Mouse (Mus musculus): ENCODE measurements around the gene Mfsd8. TPM values are rescaled to one million over a fixed set of nuclear protein-coding genes. Genes with fewer than 3 reads are reported as not detected.

The Mfsd8 gene
- total RNA-seq (2023; ENCODE audit: inconsistent age): 13.6 to 15.6 TPM (median 14.7 TPM) in 4 replicates

DNA sequence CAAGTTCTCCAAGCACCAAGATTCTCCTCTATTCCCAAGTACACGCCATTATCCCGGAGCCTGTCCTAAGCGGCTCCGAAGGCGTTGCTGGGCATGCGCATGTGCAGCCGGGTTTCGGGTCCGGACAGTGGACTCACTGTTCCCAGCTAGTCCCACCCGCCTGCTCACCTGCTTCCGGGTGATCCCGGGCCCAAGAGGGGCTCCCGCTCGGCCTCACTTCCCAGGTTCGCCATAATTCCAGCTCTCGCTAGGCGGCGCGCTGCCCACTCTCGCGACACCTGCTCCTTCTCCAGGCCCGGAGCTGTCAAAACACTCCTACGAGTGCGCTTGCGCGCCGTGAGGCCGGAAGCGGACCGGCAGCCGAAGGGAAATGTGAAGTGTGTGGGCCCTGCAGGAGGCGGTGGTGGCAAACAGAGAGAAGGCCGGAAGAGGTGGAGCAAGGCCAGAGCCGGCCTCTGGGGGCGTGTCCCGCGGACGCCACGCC is at the start of gene Mfsd8:
Mfsd8 (minus strand) TSS at position 414 of the 484 bp plus-strand sequence.

DNA sequence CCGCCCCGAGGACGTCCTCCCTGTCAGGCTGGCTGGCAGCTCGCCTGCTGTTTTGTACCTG is 101 bp upstream of the Mfsd8 start, which contains the start of gene Abhd18:
Abhd18 (plus strand) TSS at position 14 of the 61 bp plus-strand sequence.

DNA sequence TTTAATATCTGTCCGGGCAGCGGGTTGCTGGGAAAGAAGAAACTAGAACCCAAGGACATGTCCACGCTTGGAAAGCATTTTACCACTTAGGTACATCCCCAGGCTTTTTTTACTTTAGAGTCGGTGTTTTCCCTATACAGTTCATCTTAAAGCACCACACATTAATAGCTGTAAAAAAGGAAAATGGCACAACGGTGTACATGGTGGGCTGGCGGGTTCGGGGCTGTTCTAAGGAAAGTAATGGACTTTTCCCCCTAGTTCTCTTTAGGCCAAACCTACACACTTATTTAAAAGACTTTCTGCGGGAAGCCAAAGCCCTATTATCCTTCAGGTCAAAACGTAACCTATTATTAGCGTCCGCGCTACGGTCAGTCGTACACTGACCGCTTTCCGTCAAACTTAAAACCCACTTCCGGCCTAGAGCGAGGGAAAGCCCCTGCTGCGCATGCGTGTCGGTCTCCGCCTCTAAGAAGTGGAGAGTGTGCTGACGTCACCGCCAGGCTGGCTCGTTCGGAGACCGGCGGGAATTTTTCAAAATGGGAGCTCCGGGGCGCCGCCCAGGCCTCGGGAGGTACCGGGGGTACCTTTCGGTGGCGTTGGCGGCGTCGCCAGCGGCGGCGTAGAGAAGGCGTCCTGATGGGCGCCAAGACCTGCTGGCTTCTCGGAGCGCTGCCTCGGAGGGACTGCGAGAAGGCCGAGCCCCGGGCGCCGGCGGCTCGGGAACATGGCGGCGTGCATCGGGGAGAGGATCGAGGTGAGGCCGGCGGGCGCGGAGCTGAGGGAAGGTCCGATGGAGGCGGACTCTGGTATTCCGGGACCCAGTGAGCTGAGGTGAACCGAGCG is 46.9 kb downstream of the Mfsd8 start, which contains the start of gene Plk4:
Plk4 (plus strand) TSS at position 490 of the 843 bp plus-strand sequence.

Other genes starting within 250 kb of the Mfsd8 start
- not detected in 4 replicates for gene Slc25a31, start 138.0 kb downstream of the Mfsd8 start, total RNA-seq (2023; ENCODE audit: inconsistent age)
- gene Hspa4l, start 102.4 kb downstream of the Mfsd8 start, total RNA-seq (2023; ENCODE audit: inconsistent age): 6.7 to 12.8 TPM (median 10.0 TPM) in 4 replicates
- 21.0 to 35.0 TPM (median 28.7 TPM) in 4 replicates for gene Plk4, start 46.9 kb downstream of the Mfsd8 start, total RNA-seq (2023; ENCODE audit: inconsistent age)
- gene Abhd18, start 84 bp upstream of the Mfsd8 start, total RNA-seq (2023; ENCODE audit: inconsistent age): 7.8 to 9.9 TPM (median 8.5 TPM) in 4 replicates
- gene 1700034I23Rik, start 55.7 kb upstream of the Mfsd8 start, total RNA-seq (2023; ENCODE audit: inconsistent age): not detected in 4 replicates
- gene Larp1b, start 102.9 kb upstream of the Mfsd8 start, total RNA-seq (2023; ENCODE audit: inconsistent age): 14.8 to 21.9 TPM (median 18.0 TPM) in 4 replicates
- gene Pgrmc2, start 236.2 kb upstream of the Mfsd8 start, total RNA-seq (2023; ENCODE audit: inconsistent age): 17.7 to 22.0 TPM (median 19.4 TPM) in 4 replicates

Data from B cell, adult (primary cell).